Mouse (Mus musculus) midbrain, embryonic 14.5 days (tissue): ENCODE measurements around the gene Utp6. TPM values are rescaled to one million over a fixed set of nuclear protein-coding genes. Genes with fewer than 3 reads are reported as not detected.
"Not testable (repeated sequence)": the region's sequence is repeated elsewhere in the genome, so short reads cannot be mapped to it uniquely, and the experiment has no call there.

Source experiments
- ATAC-seq: fragments of 200-750 bp; cut with Nextera tagmentation; 2 replicates; pipeline ENCODE4 v1.8.0; 2017; ENCODE audit warnings: moderate number of reproducible peaks, moderate library complexity; ENCODE audit not compliant: low FRiP score, low TSS enrichment
- DNase-seq: peaks from one replicate; pipeline ENCODE4 v3.0.0-alpha.2; 2015
- H3K27ac ChIP-seq: fragments of 300-500 bp; sonication (generic); replicated peaks from 2 replicates; pipeline ENCODE4 v1.5.1; 2014; ENCODE audit warnings: mild to moderate bottlenecking, low read depth, low read length, moderate library complexity
- H3K27me3 ChIP-seq: fragments of 300-500 bp; sonication (generic); 2 replicates; pipeline ENCODE4 v1.6.1; 2014; ENCODE audit warnings: low read length, control low read depth, mixed read lengths; ENCODE audit not compliant: control insufficient read depth, insufficient read depth
- H3K36me3 ChIP-seq: fragments of 300-500 bp; sonication (generic); 2 replicates; pipeline ENCODE4 v1.6.1; 2014; ENCODE audit warnings: low read length, control low read depth; ENCODE audit not compliant: control insufficient read depth, insufficient read depth
- H3K4me1 ChIP-seq: fragments of 300-500 bp; sonication (generic); 2 replicates; pipeline ENCODE4 v1.6.1; 2014; ENCODE audit warnings: mild to moderate bottlenecking, antibody characterized with exemption, low read length, control low read depth; ENCODE audit not compliant: control insufficient read depth, insufficient read depth
- H3K4me2 ChIP-seq: fragments of 300-500 bp; sonication (generic); 2 replicates; pipeline ENCODE4 v1.6.1; 2014; ENCODE audit warnings: mild to moderate bottlenecking, low read length, moderate library complexity
- H3K4me3 ChIP-seq: fragments of 300-500 bp; sonication (generic); replicated peaks from 2 replicates; pipeline ENCODE4 v1.5.1; 2014; ENCODE audit warnings: low read depth, low read length
- H3K9ac ChIP-seq: fragments of 300-500 bp; sonication (generic); replicated peaks from 2 replicates; pipeline ENCODE4 v1.6.1; 2014; ENCODE audit warnings: mild to moderate bottlenecking, low read length, moderate library complexity
- H3K9me3 ChIP-seq: fragments of 300-500 bp; sonication (generic); 2 replicates; pipeline ENCODE4 v1.6.1; 2016; ENCODE audit warnings: low read length, control low read depth, mixed read lengths; ENCODE audit not compliant: control insufficient read depth
- WGBS: fragments of 180-500 bp; shearing (Covaris S2); extraction: QIAGEN DNeasy Blood & Tissue Kit; methylation state at CpG from one replicate; pipeline ENCODE4 v1.1.7; 2014; 5-methylcytosine and 5-hydroxymethylcytosine counted together
- polyA plus RNA-seq: library from polyadenylated mRNA; unstranded; fragments of >200 nt; fragmentation: Nextera tagmentation; extraction: Ambion mirVana; gene quantifications from 2 replicates; pipeline ENCODE4 v1.2.1, GENCODE M21; 2014

Gene Utp6
- polyA plus RNA-seq, 1 experiment from 2014 or later: 51.9 TPM

DNA sequence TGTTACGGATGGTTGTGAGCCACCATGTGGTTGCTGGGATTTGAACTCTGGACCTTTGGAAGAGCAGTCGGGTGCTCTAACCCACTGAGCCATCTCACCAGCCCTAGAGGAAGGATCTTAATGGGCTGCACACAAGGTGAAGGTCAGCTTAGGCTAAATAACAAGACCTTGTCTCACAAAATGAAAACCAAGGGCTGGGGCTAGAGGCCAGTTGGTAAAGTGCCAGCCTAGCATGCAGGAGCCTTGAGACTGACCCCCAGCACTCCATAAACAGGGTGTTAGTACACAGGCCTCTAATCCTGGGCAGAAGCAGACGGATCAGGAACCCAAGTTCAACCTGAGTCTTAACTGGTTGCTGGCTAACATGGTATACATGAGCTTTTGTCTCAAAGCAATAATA is 25.7 kb upstream of the Utp6 start:
- Histone ChIP-seq H3K4me2 (no peak overlapping the region), H3K4me3 (no peak overlapping the region), H3K9me3 (no peaks in the 10 kb centered on the region), H3K27me3 (no peaks in the 10 kb centered on the region), H3K36me3 (no peaks in the 10 kb centered on the region), H3K9ac (no peak overlapping the region), H3K27ac (no peak overlapping the region), H3K4me1 (no peaks in the 10 kb centered on the region)
- 88% methylated on average over 3 of the region's 3 CpGs for WGBS
- ATAC-seq (no peak), DNase-seq (no peak)

- no peak overlapping the region for H3K9ac ChIP-seq
- 93% methylated on average over 4 of the region's 4 CpGs for WGBS
- ATAC-seq: no peak
Measured at GRCm38 (mm10) chr11:79986886-79987285, 24.7 kb upstream of the Utp6 start.

DNA sequence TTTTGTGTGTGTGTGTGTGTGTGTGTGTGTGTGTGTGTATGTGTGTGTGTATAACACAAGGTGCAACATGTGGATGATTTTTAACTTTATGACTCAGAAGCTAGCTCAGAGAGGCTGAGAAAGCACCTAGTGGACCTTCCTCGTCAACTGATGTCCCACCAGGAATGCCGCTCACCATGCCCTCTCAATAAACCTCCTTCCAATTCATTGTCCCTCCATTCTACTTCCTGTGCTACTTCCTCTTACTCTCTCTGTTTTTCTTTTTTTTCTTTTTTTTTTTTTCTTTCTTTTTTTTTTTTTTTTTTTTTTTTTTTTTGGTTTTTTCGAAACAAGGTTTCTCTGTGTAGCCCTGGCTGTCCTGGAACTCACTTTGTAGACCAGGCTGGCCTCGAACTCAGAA is 15.6 kb upstream of the Utp6 start:
- not testable (repeated sequence) for DNase-seq, ATAC-seq, H3K9me3 ChIP-seq, H3K9ac ChIP-seq, H3K4me1 ChIP-seq, H3K4me3 ChIP-seq, H3K27ac ChIP-seq, H3K4me2 ChIP-seq, H3K36me3 ChIP-seq
- peaks cover 10% of the 10 kb centered on the region; the same call in 1 of the 2 replicates for H3K27me3 ChIP-seq
- WGBS: 92% methylated on average over 3 of the region's 4 CpGs

More at GRCm38 (mm10) chr11:79986886-79987285, 24.7 kb upstream of the Utp6 start:
- no peak overlapping the region for H3K4me2 ChIP-seq
- H3K27ac ChIP-seq: no peak overlapping the region
- H3K36me3 ChIP-seq: no peaks in the 10 kb centered on the region
- no peak overlapping the region for H3K4me3 ChIP-seq
- DNase-seq: no peak
- no peaks in the 10 kb centered on the region for H3K4me1 ChIP-seq
- H3K27me3 ChIP-seq: no peaks in the 10 kb centered on the region
- no peaks in the 10 kb centered on the region for H3K9me3 ChIP-seq

DNA sequence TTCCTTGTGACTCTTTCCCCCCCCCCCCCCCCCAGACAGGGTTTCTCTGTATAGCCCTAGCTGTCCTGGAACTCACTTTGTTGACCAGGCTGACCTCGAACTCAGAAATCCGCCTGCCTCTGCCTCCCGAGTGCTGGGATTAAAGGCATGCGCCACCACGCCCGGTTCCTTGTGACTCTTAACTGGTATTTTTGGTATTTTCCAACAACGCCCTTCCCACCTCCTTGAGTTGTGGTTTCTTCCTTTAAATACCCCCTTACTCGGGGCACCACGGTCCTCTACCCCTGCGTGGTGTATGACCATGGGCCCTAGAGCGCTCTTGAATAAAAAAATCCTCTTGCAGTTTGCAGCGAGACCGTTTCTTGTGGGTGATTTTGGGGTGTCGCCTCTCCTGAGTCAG is 14.9 kb upstream of the Utp6 start:
- not testable (repeated sequence) for H3K4me3 ChIP-seq, H3K9ac ChIP-seq, H3K9me3 ChIP-seq, H3K4me2 ChIP-seq, H3K36me3 ChIP-seq, H3K27ac ChIP-seq, ATAC-seq, H3K4me1 ChIP-seq, DNase-seq
- 97% methylated on average over 14 of the region's 14 CpGs for WGBS
- H3K27me3 ChIP-seq: peaks cover 10% of the 10 kb centered on the region; the same call in 1 of the 2 replicates

GRCm38 (mm10) chr11:79976645-79977044 is 14.5 kb upstream of the Utp6 start:
- H3K4me1 ChIP-seq, H3K9ac ChIP-seq, H3K4me2 ChIP-seq, DNase-seq, H3K36me3 ChIP-seq, ATAC-seq, H3K4me3 ChIP-seq, H3K9me3 ChIP-seq, H3K27ac ChIP-seq: not testable (repeated sequence)
- WGBS: 73% methylated on average over 6 of the region's 6 CpGs
- H3K27me3 ChIP-seq: peaks cover 10% of the 10 kb centered on the region; the same call in 1 of the 2 replicates

DNA sequence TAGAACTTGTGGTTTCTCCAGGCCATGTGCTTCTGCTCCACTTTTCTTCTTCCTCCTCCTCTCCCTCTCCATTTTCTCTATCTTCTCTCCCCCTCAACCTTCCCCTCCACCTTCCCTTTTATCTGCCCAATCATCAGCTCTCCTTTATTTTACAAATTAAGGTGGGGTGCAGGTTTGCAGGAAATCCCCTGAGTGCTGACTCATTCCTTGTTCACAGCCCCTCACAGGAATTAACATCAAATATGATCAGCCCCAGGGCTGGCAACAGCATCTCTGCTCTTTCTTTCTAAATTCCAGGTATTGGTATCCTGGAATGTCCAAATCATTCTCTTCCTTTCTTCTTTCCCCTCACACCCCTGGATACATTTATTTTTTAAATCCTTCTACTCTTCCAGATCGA is 14.0 kb upstream of the Utp6 start:
- no peak overlapping the region for H3K9ac ChIP-seq
- H3K4me2 ChIP-seq: no peak overlapping the region
- no peak for DNase-seq
- no peaks in the 10 kb centered on the region for H3K9me3 ChIP-seq
- no peak overlapping the region for H3K4me3 ChIP-seq
- H3K27ac ChIP-seq: no peak overlapping the region
- WGBS: 100% methylated on average over 1 of the region's 1 CpGs
- peaks cover 10% of the 10 kb centered on the region; the same call in 1 of the 2 replicates for H3K27me3 ChIP-seq
- H3K4me1 ChIP-seq: no peaks in the 10 kb centered on the region; the same call in 1 of the 2 replicates
- no peaks in the 10 kb centered on the region for H3K36me3 ChIP-seq
- ATAC-seq: no peak

GRCm38 (mm10) chr11:79975377-79975776 is 13.2 kb upstream of the Utp6 start:
- H3K36me3 ChIP-seq: no peaks in the 10 kb centered on the region
- DNase-seq (peak; percentile 2), ATAC-seq (no peak)
- no peak overlapping the region for H3K4me2 ChIP-seq
- H3K27ac ChIP-seq: no peak overlapping the region
- H3K9me3 ChIP-seq: no peaks in the 10 kb centered on the region
- no peak overlapping the region for H3K9ac ChIP-seq
- H3K4me1 ChIP-seq: no peaks in the 10 kb centered on the region; the same call in 1 of the 2 replicates
- peaks cover 10% of the 10 kb centered on the region; the same call in 1 of the 2 replicates for H3K27me3 ChIP-seq
- H3K4me3 ChIP-seq: no peak overlapping the region
- 46% methylated on average over 2 of the region's 2 CpGs for WGBS

DNA sequence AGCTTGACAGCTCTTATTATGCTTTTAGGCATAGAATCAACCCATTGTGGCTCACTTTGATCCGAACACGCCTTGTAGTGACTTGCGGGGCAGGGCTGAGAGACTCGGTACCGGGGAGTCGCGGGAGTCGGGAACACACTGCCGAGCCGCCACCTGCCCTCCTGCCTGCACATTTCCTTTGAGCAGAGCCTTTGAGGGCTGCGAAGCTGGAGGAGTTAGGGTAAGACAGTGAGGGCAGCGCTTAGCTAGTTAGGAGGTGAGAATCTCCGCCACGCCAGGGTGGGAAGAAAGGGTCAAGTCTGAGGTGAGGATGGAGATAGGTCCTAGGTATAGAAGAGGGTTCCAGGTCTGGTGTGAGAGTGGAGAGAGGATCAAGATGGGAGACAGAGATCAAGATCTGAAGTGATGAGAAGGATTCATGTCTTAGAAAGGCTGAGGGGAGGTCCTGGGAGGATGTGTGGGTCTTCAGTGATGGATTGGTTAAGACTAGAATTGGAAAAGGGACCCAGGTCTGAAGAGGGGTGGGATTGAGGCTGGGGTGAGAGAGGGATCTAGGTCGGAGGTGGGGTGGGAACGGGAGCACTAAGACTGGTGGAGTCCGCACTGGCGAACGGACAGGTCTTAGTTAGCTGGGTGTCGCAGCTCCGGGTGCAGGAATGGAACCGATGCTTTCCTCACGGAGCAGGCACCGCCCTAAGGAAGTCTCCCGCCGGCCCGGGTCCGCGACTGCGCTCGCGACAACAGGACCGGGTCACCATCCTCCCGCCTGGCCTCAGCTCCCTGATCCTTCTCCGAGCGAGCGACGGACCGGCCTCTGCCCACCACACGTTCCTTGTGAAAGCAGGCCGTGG is 11.7 kb upstream of the Utp6 start:
- H3K27ac ChIP-seq: no peak overlapping the region
- H3K9ac ChIP-seq: peak overlapping the region; percentile 39
- peak overlapping the region; percentile 68 for H3K4me2 ChIP-seq
- DNase-seq (peak; percentile 71), ATAC-seq (no peak)
- peaks cover 10% of the 10 kb centered on the region; the same call in 1 of the 2 replicates for H3K27me3 ChIP-seq
- H3K4me3 ChIP-seq: peak overlapping the region; percentile 43
- no peaks in the 10 kb centered on the region for H3K9me3 ChIP-seq
- no peaks in the 10 kb centered on the region for H3K36me3 ChIP-seq
- under 1% methylated on average over 41 of the region's 41 CpGs for WGBS
- no peaks in the 10 kb centered on the region; the same call in 1 of the 2 replicates for H3K4me1 ChIP-seq

DNA sequence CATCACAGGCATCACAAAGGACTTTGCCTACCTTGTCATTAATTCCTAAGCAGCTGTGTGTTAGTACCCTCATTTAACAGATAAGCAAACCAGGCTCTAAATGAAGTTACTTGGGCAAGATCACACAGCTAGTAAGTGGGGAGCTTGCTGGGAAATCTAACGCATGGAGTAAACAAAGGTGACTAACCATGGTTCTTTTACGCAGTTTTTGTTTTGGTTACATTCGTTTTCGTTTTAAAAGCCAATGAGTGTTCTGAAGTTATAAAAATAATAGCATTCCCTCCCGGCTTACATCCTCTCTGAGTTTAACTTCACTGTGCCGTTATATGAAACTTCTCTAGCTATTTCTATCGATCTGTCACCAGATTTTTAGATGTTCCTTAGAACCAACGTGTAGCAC is 10.9 kb upstream of the Utp6 start:
- Histone ChIP-seq H3K36me3 (no peaks in the 10 kb centered on the region), H3K9ac (no peak overlapping the region), H3K9me3 (no peaks in the 10 kb centered on the region), H3K27me3 (peaks cover 10% of the 10 kb centered on the region; the same call in 1 of the 2 replicates), H3K4me1 (no peaks in the 10 kb centered on the region; the same call in 1 of the 2 replicates), H3K4me2 (peak overlapping the region; percentile 68), H3K27ac (no peak overlapping the region), H3K4me3 (peak overlapping the region; percentile 43)
- ATAC-seq (no peak), DNase-seq (peak; percentile 1)
- 16% methylated on average over 8 of the region's 8 CpGs for WGBS
